Mouse (Mus musculus): ENCODE data around the gene Sec16a. TPM values are rescaled to one million over a fixed set of nuclear protein-coding genes. Genes with fewer than 3 reads are reported as not detected.

Sec16a gene
- total RNA-seq, 2 experiments from 2014 or later = 42.3 to 45.5 TPM

Small RNAs within 50 kb of the gene (microRNA-seq; reads per million reads assigned to microRNA genes)
- 0 to 0.67 reads per million in 2 experiments for gene Mir6996

Other genes starting within 250 kb of the Sec16a start
- gene Lhx3, start 236.9 kb downstream of the Sec16a start, total RNA-seq (2021) = not detected
- 10 to 100 TPM; 22.9 to 23.4 TPM for gene Qsox2, start 207.7 kb downstream of the Sec16a start, total RNA-seq (2021)
- gene Ccdc187, start 150.7 kb downstream of the Sec16a start, total RNA-seq (2021) = 1 to 10 TPM in 1 of 2 experiments, under 1 TPM in 1; 0.59 to 1.5 TPM
- gene Gpsm1, start 129.7 kb downstream of the Sec16a start, total RNA-seq (2021) = 10 to 100 TPM; 60.7 to 64.2 TPM
- 10 to 100 TPM; 25.4 to 28.8 TPM for gene Dnlz, start 93.1 kb downstream of the Sec16a start, total RNA-seq (2021)
- gene Card9, start 84.3 kb downstream of the Sec16a start, total RNA-seq (2021) = 1 to 10 TPM; 2.4 to 2.8 TPM
- 10 to 100 TPM; 66.3 to 68.0 TPM for gene Snapc4, start 64.6 kb downstream of the Sec16a start, total RNA-seq (2021)
- 100 to 1,000 TPM; 172 to 175 TPM for gene Entr1, start 55.9 kb downstream of the Sec16a start, total RNA-seq (2021)
- gene Pmpca, start 55.9 kb downstream of the Sec16a start, total RNA-seq (2021) = 100 to 1,000 TPM; 116 to 117 TPM
- gene Inpp5e, start 36.0 kb downstream of the Sec16a start, total RNA-seq (2021) = 10 to 100 TPM; 18.8 to 20.8 TPM
- 10 to 100 TPM; 23.6 to 27.5 TPM for gene Notch1, start 71.4 kb upstream of the Sec16a start, total RNA-seq (2021)
- 10 to 100 TPM; 68.5 to 78.9 TPM for gene Egfl7, start 134.8 kb upstream of the Sec16a start, total RNA-seq (2021)
- not detected for gene Gm20532, start 141.4 kb upstream of the Sec16a start, total RNA-seq (2021)
- gene Agpat2, start 159.2 kb upstream of the Sec16a start, total RNA-seq (2021) = 1 to 10 TPM in 1 of 2 experiments, under 1 TPM in 1; 0.72 to 1.3 TPM
- gene Fam69b, start 183.2 kb upstream of the Sec16a start, total RNA-seq (2021) = 10 to 100 TPM; 80.3 TPM
- not detected for gene Lcn4, start 226.1 kb upstream of the Sec16a start, total RNA-seq (2021)